Mouse (Mus musculus): ENCODE measurements around the gene Pi4k2b.

The Pi4k2b gene

DNA sequence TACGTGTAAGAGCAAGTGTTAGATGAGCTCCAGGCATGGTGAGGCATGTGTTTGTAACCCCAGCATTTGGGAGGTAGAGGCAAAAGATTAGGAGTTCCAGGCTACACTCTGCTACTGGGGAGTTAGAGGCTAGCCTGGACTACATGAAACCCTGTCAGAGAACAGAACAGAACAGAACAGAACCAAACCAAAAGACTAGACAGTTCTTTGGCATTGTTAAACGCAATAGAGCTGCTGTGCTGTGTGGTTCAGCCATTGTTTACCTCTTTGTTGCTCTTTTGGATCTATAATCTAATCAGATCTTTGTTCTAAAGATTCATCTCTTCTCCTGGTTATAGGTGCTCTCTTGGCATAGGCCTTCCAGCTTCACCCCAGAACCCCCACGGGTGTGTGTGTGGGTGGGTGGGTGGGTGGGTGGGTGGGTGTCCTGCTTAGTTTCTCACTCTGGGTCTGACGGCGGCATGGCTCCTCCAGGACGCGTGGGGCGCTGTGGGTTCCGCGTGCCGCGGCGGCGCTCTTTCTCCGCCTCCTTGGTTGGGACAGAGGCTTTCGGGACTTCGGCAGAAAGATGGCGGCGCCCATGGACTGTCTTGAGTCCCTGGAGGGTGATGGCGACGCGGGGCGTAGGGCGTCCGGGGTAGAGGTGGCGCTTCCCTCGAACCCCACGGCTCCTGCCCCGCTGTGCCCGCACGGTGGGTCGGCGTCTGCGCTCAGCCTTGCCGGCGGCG, 41.3 kb downstream of the Pi4k2b start:
- DNase-seq (ENCODE audit: low spot score), result peak; percentile 91

DNA sequence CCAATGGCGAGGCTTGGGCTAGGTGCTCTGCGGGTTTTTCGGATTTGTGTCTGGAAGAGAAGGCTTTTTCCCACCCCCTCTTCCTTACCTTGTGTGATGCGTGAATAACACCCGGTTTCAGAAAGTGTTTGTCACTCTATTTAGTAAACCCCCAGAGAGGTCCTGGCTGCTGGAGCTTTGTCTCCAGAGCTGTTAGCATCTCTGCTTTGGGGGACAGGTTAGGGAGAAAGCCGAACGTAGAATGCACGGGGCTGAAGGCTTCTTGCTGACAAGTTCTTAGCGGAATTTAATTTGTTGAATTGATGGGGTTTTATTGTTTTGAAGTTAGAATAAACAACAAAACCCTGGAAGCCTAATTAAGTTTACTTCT, 41.9 kb downstream of the Pi4k2b start:
- DNase-seq (ENCODE audit: low spot score), result peak; percentile 65

GRCm38 (mm10) chr5:52783957-52784356, 42.6 kb downstream of the Pi4k2b start:
- peak; percentile 5 for DNase-seq (ENCODE audit: low spot score)

DNA sequence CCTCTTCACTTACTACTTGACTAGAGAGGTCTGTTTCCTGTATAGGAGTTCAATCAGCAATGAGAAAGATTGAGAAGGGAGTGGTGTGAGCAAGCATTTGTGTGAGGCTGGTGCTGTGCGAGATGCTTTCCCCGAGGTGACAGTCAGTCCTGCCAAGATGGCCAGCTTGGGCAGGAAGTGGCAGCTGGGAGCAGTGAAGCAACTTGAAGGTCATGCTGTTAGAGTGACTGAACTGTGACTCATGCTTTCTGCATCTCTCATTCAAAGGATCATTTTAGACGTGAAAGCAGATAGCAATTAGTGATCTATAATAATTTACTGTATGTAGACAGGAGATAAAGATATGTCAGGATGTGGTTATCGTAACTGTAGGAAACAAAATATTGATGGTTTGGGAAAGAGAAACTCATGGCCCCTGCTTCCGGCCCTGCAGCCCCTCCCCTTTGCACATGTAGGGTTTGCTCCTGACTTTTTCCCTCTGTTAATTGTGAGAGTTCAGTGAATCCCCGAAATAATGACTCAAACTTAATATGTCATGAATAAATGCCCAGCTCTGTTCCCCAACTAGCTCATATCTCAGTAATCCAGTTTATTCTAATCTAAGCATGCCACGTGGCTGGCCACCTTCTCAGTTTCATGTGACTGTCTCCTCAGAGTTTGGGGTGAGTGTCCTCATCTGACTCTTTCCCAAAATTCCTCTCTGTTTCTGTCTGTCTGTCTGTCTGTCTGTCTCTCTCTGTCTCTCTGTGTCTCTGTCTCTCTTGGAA, 45.4 kb downstream of the Pi4k2b start:
- DNase-seq (ENCODE audit: low spot score), result no peak

GRCm38 (mm10) chr5:52793230-52793629, 51.9 kb downstream of the Pi4k2b start:
- DNase-seq (ENCODE audit: low spot score), result no peak

DNA sequence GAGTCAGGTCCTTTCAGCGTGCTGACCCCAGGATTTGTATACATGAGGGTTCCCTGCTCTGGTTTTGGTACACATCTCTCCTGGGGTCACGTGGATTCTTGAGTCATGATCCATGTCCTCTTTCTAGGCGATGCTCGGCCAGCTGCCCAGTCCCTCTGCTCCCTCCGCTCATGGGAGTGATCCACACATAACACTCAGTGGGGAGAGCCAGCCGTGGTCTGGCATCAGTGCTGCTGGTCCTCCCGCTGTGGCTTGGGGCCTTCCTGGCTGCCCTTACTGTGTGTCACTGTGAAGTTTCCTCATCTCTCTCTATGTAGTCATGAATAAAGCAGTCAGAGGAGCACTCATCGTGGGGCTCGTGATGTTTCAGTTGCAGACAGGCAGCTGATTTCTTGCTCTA, 52.7 kb downstream of the Pi4k2b start:
- no peak for DNase-seq (ENCODE audit: low spot score)

DNA sequence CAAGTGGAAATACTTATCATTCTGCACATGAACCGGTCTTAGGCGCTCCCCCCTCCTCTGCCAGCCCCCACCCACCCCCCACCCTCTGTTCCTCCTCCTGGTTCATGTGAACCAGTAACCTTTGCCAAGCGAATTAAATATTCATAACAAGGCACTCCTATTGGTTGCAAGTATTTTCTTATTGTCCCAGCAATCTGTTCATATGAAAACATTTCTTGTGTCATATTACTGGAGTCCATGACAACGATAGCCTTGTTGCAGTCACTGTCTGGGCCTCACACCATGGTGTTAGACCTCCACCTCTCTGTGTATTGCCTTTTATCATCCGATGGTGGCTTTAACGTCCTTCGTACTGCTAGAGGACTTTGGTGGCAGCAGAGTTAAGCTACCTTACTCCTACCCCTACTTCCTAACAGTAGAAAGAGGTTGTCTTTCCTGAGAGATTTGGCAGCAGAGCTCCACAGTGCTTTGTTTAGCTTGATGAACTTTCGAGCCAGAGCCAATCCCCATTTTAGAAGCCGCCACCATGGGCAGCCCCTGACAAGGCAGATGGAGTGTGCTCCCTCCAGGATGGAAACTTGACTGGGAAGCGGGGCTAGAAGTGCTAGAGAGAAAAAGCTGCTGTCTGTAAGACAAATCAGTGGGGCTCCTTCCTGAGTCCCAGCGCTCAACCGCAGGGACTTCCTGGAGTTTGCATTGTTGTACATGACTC, 58.1 kb downstream of the Pi4k2b start:
- no peak for DNase-seq (ENCODE audit: low spot score)

- no peak for DNase-seq (ENCODE audit: low spot score)
Measured at GRCm38 (mm10) chr5:52805801-52806200, 64.4 kb downstream of the Pi4k2b start.

DNA sequence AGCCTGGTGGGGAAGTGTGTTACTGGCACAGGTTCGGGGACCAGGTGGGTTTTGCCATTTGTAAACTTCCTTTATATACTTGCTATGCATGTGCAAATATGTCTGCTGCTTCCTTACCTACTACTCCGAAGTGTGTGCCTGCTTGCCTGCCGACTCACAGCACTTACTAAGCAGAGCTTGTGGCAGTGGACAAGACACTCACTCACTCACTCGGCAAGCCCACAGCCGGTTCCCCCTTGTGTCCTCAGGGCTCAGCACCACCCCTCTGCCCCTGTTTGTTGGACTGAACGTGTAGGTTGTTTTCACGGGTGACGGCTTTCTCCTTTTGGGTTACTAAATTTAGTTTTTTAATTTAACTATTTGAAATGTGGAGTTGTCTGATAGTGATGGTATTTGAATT, 65.0 kb downstream of the Pi4k2b start:
- no peak for DNase-seq (ENCODE audit: low spot score)

- no peak for DNase-seq (ENCODE audit: low spot score)
Measured at GRCm38 (mm10) chr5:52807030-52807429, 65.7 kb downstream of the Pi4k2b start.

- DNase-seq (ENCODE audit: low spot score), result no peak
Measured at GRCm38 (mm10) chr5:52810446-52810845, 69.1 kb downstream of the Pi4k2b start.

DNA sequence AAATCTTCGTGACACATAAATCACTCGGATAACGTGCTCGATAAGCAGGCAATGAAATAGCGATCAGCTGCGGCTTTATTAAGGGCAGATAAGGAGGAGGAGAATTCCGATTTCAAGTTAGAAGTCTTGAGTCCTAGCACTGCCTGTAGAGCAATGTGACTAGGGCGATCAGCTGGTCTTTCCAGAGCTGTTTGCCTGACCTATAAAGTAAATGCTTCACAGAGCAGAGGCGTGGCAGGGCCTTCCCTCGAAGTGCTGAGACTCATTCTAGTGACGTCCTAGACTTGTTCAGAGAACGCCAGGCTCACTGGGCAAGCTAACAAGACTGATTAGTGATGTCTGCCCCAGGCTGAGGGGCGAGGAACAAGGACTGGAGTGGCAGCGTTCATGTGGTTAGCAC, 69.7 kb downstream of the Pi4k2b start:
- no peak for DNase-seq (ENCODE audit: low spot score)

- no peak for DNase-seq (ENCODE audit: low spot score)
Measured at GRCm38 (mm10) chr5:52812456-52812855, 71.1 kb downstream of the Pi4k2b start.

DNA sequence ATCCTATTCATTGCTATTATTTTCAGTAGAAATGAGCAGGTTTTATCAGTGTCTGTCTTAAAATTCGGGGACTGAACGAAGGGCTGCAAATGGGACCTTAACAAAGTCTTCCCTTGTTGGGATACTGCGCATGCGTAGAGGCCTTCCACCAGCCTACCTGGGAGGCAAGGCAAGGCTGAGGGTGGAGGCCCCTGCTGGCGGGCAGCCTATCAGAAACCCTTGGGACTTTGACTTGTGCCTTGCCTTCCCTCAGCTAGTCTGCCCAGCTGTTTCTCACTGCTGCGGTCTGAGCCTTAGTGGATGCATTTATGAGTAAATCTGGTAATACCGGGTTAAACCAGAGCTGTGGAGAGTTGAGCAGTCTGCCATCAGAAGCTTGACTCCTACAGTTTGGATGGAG, 71.9 kb downstream of the Pi4k2b start:
- no peak for DNase-seq (ENCODE audit: low spot score)

GRCm38 (mm10) chr5:52818676-52819075, 77.3 kb downstream of the Pi4k2b start:
- DNase-seq (ENCODE audit: low spot score), result no peak

Data from embryo, embryonic 10.5 days (tissue).